Mouse (Mus musculus): Measurements from ENCODE around the gene Gclm. TPM values are rescaled to one million over a fixed set of nuclear protein-coding genes. Genes with fewer than 3 reads are reported as not detected.
A peak's percentile ranks its signal among the peaks of the same experiment; 100 is the strongest.
"Not testable (repeated sequence)": the region's sequence is repeated elsewhere in the genome, so short reads cannot be mapped to it uniquely, and the experiment has no call there.

Gclm gene
- polyA plus RNA-seq, 1 experiment from 2014 or later, result 78.6 TPM

DNA sequence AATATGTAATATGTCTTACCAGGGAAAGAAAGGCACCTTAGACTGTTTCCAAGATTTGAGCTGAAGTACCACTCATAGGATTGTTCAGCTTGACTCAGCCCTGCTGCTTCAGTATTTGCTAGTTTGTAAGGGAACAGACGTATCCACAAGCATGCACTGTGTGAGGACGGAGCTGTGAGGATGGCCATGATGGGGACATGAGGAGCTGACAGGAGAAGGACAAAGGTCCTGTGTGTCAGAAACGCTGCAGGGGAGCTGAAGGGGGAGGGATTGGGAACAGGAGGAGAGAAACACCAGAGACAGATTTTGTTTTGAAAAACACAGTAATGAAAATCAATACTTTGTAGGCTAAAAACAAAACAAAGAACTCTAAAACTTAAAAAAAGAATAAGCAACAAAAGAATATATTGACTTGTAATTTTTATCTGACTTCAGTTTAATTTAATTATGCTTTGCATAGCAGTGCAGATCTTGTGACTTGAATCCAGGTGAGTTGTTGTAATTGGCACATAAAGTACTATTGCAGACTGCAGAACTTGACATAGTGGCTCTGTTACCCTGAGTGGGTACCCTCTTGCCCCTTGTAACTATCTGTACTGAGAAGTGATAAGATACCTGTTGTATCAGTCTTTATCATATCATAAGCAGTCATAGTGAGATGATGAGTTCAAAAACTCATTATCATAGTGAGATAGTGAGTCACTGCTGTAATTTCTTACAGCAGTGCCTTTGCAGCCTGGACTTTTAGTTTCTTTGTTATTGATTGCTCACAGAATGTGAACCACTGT lies 7.3 kb downstream of the Gclm start:
- 40% methylated on average over 3 of the region's 3 CpGs for WGBS
- DNase-seq (no peak), ATAC-seq (ENCODE audit: insufficient read depth) (no peak)
- Histone ChIP-seq H3K27me3 (ENCODE audit: insufficient read depth, low read length) (no peaks in the 10 kb centered on the region), H3K4me1 (ENCODE audit: insufficient read depth) (no peaks in the 10 kb centered on the region; the same call in 1 of the 2 replicates), H3K9ac (no peak overlapping the region), H3K27ac (ENCODE audit: low read depth) (no peak overlapping the region), H3K36me3 (ENCODE audit: insufficient read depth) (0 out of 2 replicates have a peak, but pooled peaks cover under 1% of the 10 kb centered on the region), H3K4me2 (no peak overlapping the region), H3K9me3 (ENCODE audit: low read depth, low read length) (no peaks in the 10 kb centered on the region), H3K4me3 (ENCODE audit: low read depth, low read length) (no peak overlapping the region)
- no peak for TF ChIP-seq CTCF (IDR thresholded peaks at IDR 0.05; ENCODE audit: low read depth)

DNA sequence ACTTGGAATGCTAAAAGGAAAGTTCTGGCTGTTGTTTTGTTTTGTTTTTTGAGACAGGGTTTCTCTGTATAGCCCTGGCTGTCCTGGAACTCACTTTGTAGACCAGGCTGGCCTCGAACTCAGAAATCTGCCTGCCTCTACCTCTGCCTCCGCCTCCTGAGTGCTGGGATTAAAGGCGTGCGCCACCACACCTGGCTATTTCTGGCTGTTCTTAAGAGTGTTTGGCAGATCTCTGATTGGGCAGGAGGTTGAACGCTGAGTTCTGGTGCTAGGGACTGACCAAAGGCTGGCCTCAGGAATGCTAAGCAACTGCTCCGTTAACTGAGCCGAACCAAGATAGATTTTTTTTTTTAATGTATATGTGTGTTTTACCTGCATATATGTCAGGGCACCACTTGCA lies 8.7 kb downstream of the Gclm start:
- H3K9ac ChIP-seq; H3K27ac ChIP-seq (ENCODE audit: low read depth); H3K9me3 ChIP-seq (ENCODE audit: low read depth, low read length); ATAC-seq (ENCODE audit: insufficient read depth); DNase-seq; H3K4me3 ChIP-seq (ENCODE audit: low read depth, low read length); H3K4me2 ChIP-seq; H3K27me3 ChIP-seq (ENCODE audit: insufficient read depth, low read length); H3K4me1 ChIP-seq (ENCODE audit: insufficient read depth): not testable (repeated sequence)
- WGBS, result 87% methylated on average over 7 of the region's 7 CpGs
- peaks cover 11% of the 10 kb centered on the region; the same call in 1 of the 2 replicates for H3K36me3 ChIP-seq (ENCODE audit: insufficient read depth)

DNA sequence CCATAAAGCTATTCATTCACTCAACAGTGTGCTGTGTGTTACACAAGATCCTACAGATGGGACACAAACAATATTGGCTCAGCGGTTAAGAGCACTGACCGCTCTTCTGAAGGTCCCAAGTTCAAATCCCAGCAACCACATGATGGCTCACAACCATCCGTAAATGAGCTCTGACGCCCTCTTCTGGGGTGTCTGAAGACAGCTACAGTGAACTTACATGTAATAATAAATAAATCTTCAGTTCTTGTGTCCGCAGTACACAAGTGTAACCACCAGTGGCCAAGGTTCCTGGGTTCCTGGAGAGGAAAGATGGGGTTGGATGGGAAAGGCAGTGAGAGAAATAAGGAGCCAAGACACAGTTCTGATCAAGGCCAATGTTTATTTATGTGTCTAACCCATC lies 24.6 kb downstream of the Gclm start:
- WGBS, result 66% methylated on average over 5 of the region's 5 CpGs
- H3K4me2 ChIP-seq, result no peak overlapping the region
- TF ChIP-seq CTCF (IDR thresholded peaks at IDR 0.05; ENCODE audit: low read depth), result no peak; the same call in 1 of the 2 replicates
- H3K27ac ChIP-seq (ENCODE audit: low read depth), result no peak overlapping the region
- DNase-seq (no peak), ATAC-seq (ENCODE audit: insufficient read depth) (no peak)
- H3K9me3 ChIP-seq (ENCODE audit: low read depth, low read length), result no peaks in the 10 kb centered on the region
- H3K36me3 ChIP-seq (ENCODE audit: insufficient read depth), result peaks cover 8% of the 10 kb centered on the region; the same call in 1 of the 2 replicates
- no peak overlapping the region for H3K4me3 ChIP-seq (ENCODE audit: low read depth, low read length)
- no peak overlapping the region for H3K9ac ChIP-seq
- 0 out of 2 replicates have a peak, but pooled peaks cover under 1% of the 10 kb centered on the region for H3K4me1 ChIP-seq (ENCODE audit: insufficient read depth)
- no peaks in the 10 kb centered on the region for H3K27me3 ChIP-seq (ENCODE audit: insufficient read depth, low read length)

DNA sequence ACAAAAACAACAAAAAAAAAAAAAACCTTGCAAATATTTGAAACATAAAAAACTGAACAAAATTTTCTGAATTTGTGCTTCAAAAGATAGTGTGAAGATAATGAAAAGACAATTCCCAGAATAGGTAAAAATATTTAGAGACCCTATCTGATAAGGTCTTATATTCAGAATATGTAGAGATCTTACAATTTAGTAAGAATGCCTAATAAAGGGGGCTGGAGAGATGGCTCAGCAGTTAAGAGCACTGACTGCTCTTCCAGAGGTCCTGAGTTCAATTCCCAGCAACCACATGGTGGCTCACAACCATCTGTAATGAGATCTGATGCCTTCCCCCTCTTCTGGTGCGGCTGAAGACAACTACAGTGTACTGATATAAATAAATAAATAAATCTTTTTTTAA lies 27.2 kb downstream of the Gclm start:
- not testable (repeated sequence) for H3K4me1 ChIP-seq (ENCODE audit: insufficient read depth); H3K4me3 ChIP-seq (ENCODE audit: low read depth, low read length); H3K4me2 ChIP-seq; H3K9me3 ChIP-seq (ENCODE audit: low read depth, low read length); H3K27me3 ChIP-seq (ENCODE audit: insufficient read depth, low read length); DNase-seq; H3K9ac ChIP-seq; H3K27ac ChIP-seq (ENCODE audit: low read depth); ATAC-seq (ENCODE audit: insufficient read depth)
- WGBS, result 75% methylated on average over 1 of the region's 1 CpGs
- H3K36me3 ChIP-seq (ENCODE audit: insufficient read depth), result peaks cover 26% of the 10 kb centered on the region

DNA sequence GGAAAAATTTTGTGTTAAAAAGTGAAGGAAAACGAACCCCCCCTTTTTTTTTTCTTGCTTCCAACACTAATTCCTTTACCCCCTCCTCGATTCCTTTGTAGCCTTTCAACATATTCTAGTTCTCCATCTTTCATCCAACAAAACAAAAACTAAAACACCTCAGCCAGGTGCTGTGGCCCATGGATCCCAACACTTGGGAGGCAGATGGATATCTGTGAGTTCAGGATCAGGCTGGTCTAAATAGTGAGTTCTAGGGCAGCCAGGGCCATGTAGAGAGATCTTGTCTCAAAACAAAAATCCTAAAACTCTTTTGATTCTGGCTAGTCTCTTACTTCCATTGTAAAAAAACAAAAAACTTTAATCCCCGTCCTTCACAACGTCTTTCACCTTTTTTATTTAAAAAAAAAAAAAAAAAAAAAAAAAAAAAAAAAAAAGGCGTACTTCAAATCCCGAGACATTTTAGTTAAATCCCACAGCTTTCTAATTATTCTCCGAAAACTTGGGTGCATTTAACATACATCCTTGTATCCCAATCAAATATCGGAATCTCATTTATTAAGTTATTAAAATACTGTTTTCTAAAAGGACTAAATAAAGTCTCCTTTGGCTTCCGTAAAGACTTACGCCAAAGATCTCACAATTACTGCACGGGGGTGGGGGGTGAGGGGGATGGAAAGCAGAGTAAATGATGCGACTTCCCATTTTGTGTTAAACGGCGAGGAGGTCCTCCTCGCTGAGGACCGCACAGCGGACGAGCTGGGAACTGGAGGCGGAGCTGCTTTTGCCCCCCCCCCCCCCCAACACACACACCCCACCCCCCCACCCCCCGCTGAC lies 28.3 kb downstream of the Gclm start:
- no peak overlapping the region for H3K27ac ChIP-seq (ENCODE audit: low read depth)

DNA sequence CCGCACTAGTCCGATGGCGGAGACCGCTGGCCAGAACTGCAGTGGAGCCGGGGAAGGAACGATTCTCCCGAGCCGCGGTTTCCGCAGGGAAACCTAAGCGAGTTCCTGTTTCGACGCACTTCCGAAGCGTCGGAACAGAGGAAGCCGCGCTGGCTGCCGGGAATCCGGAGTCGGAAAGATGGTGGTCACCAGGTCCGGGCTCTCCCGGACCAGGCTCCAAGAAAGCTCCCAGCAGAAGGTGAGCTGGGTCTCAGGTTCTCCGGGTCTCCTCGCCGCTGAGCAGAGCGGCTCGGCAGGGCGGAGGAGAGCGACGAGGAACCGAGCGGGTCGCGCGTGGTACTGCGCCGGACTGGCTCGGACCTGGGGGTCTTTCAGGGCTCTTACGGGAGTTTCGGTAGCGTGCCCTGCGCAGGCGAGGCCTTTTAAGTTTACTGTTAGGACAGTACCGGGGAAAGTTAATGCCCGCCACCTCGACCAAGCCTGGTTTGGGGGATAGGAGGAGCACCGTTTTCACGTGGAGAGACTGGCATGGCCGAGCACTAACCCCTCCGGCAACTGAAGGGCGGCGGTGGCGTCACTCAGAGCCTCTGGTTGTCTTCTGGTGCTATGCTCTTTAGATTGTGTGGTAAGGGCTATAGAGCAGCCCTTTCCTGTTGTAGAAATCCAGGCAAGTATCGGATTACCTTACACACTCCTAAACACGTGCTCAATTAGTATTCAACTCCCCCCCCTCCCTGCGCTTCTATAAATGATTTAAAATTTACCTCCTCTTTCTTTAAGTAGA lies 29.1 kb downstream of the Gclm start, which contains the start of gene Dnttip2:
Dnttip2 (plus strand) TSS at position 148 of the 784 bp plus-strand sequence.
- H3K4me2 ChIP-seq, result peak within 1 kb of the TSS; percentile 81
- DNase-seq (peak; percentile 99), ATAC-seq (ENCODE audit: insufficient read depth) (peak; percentile 98)
- TF ChIP-seq CTCF (IDR thresholded peaks at IDR 0.05; ENCODE audit: low read depth), result no peak
- no peaks in the 10 kb centered on the region for H3K9me3 ChIP-seq (ENCODE audit: low read depth, low read length)
- no peaks in the 10 kb centered on the region for H3K27me3 ChIP-seq (ENCODE audit: insufficient read depth, low read length)
- H3K4me1 ChIP-seq (ENCODE audit: insufficient read depth), result peaks cover 4% of the 10 kb centered on the region; the same call in 1 of the 2 replicates
- under 1% methylated on average over 57 of the region's 57 CpGs for WGBS
- H3K36me3 ChIP-seq (ENCODE audit: insufficient read depth), result peaks cover 45% of the 10 kb centered on the region
- peak within 1 kb of the TSS; percentile 94 for H3K9ac ChIP-seq
- H3K27ac ChIP-seq (ENCODE audit: low read depth), result peak within 1 kb of the TSS; percentile 67; the same call in 1 of the 2 replicates
- peak within 1 kb of the TSS; percentile 88 for H3K4me3 ChIP-seq (ENCODE audit: low read depth, low read length)

More for the DNA sequence above, 28.3 kb downstream of the Gclm start:
- Histone ChIP-seq H3K9me3 (ENCODE audit: low read depth, low read length) (no peaks in the 10 kb centered on the region), H3K4me3 (ENCODE audit: low read depth, low read length) (peak overlapping the region; percentile 88), H3K27me3 (ENCODE audit: insufficient read depth, low read length) (no peaks in the 10 kb centered on the region), H3K4me1 (ENCODE audit: insufficient read depth) (peaks cover 4% of the 10 kb centered on the region; the same call in 1 of the 2 replicates), H3K9ac (peak overlapping the region; percentile 46), H3K4me2 (peak overlapping the region; percentile 81), H3K36me3 (ENCODE audit: insufficient read depth) (peaks cover 37% of the 10 kb centered on the region)
- 8% methylated on average over 20 of the region's 20 CpGs for WGBS
- DNase-seq (peak; percentile 28), ATAC-seq (ENCODE audit: insufficient read depth) (no peak)
- TF ChIP-seq CTCF (IDR thresholded peaks at IDR 0.05; ENCODE audit: low read depth), result peak; percentile 34; the same call in 1 of the 2 replicates

Measured in lung, embryonic 14.5 days (tissue).